Mouse (Mus musculus) c-Kit-positive CD71-positive TER-119-negative erythroid progenitor cells, embryonic 14.5 days (primary cell): ENCODE results near the gene Gm45234.

ENCODE experiments used
- DNase-seq: peaks from one replicate; pipeline ENCODE4 v3.0.0-alpha.2; 2013; ENCODE audit warnings: low read depth

Gene Gm45234

GRCm38 (mm10) chr6:124767536-124767919 is 11.7 kb upstream of the Gm45234 start:
- DNase-seq, result no peak

GRCm38 (mm10) chr6:124765951-124766350 is 10.1 kb upstream of the Gm45234 start:
- no peak for DNase-seq

GRCm38 (mm10) chr6:124759259-124759658 is 3.4 kb upstream of the Gm45234 start:
- DNase-seq, result peak; percentile 73

- DNase-seq, result no peak
Measured at GRCm38 (mm10) chr6:124758849-124759232, 3.0 kb upstream of the Gm45234 start.

GRCm38 (mm10) chr6:124757909-124758848 is 2.4 kb upstream of the Gm45234 start:
- DNase-seq, result no peak

GRCm38 (mm10) chr6:124757351-124757880 is 1.6 kb upstream of the Gm45234 start:
- DNase-seq, result no peak

GRCm38 (mm10) chr6:124756652-124757350 is 980 bp upstream of the Gm45234 start:
- no peak for DNase-seq

GRCm38 (mm10) chr6:124755306-124755705 is 515 bp downstream of the Gm45234 start:
- DNase-seq, result no peak

GRCm38 (mm10) chr6:124753861-124754260 is 2.0 kb downstream of the Gm45234 start:
- DNase-seq, result no peak

- DNase-seq, result no peak
Measured at GRCm38 (mm10) chr6:124750405-124750804, 5.4 kb downstream of the Gm45234 start.

- DNase-seq, result no peak
Measured at GRCm38 (mm10) chr6:124746654-124747632, 8.9 kb downstream of the Gm45234 start.

GRCm38 (mm10) chr6:124746296-124746605 is 9.6 kb downstream of the Gm45234 start:
- no peak for DNase-seq

GRCm38 (mm10) chr6:124745490-124746295 is 10.1 kb downstream of the Gm45234 start:
- peak; percentile 93 for DNase-seq

- DNase-seq, result no peak
Measured at GRCm38 (mm10) chr6:124744755-124745321, 11.0 kb downstream of the Gm45234 start.

GRCm38 (mm10) chr6:124743647-124744046 is 12.2 kb downstream of the Gm45234 start:
- DNase-seq, result no peak

GRCm38 (mm10) chr6:124742839-124743514 is 12.8 kb downstream of the Gm45234 start:
- DNase-seq, result no peak

- no peak for DNase-seq
Measured at GRCm38 (mm10) chr6:124741842-124742241, 14.0 kb downstream of the Gm45234 start.

GRCm38 (mm10) chr6:124740888-124741761 is 14.7 kb downstream of the Gm45234 start, which contains the start of gene Grcc10:
Gene Grcc10, minus strand, starts transcription at chr6:124741374.
- DNase-seq, result peak; percentile 93
